Mouse (Mus musculus): ENCODE data around the gene Babam2. TPM values are rescaled to one million over a fixed set of nuclear protein-coding genes. Genes with fewer than 3 reads are reported as not detected.

The Babam2 gene
- polyA plus RNA-seq, 1 experiment from 2014 or later: 33.5 TPM

- Histone ChIP-seq H3K27ac (replicated peaks; ENCODE audit: low read depth, low read length) (no peak overlapping the region), H3K27me3 (ENCODE audit: control insufficient read depth, insufficient read depth, low read length) (no peaks in the 10 kb centered on the region), H3K4me3 (replicated peaks; ENCODE audit: low read depth, low read length) (no peak overlapping the region), H3K9ac (replicated peaks; ENCODE audit: low read length) (no peak overlapping the region), H3K36me3 (ENCODE audit: control insufficient read depth, insufficient read depth, low read length) (no peaks in the 10 kb centered on the region), H3K4me2 (ENCODE audit: low read length) (no peak overlapping the region), H3K4me1 (ENCODE audit: control insufficient read depth, insufficient read depth, low read length) (no peaks in the 10 kb centered on the region), H3K9me3 (ENCODE audit: control insufficient read depth, low read length) (no peaks in the 10 kb centered on the region)
- 85% methylated on average over 2 of the region's 2 CpGs for WGBS
- ATAC-seq (ENCODE audit: low FRiP score, low TSS enrichment): no peak
- no peak for DNase-seq
Measured at GRCm38 (mm10) chr5:31880457-31880856, 183.0 kb downstream of the Babam2 start.

- WGBS: 87% methylated on average over 3 of the region's 3 CpGs
Measured at GRCm38 (mm10) chr5:31882297-31882696, 184.8 kb downstream of the Babam2 start.

GRCm38 (mm10) chr5:31884962-31885361, 187.5 kb downstream of the Babam2 start:
- WGBS: 92% methylated on average over 4 of the region's 4 CpGs
- no peaks in the 10 kb centered on the region for H3K9me3 ChIP-seq (ENCODE audit: control insufficient read depth, low read length)
- ATAC-seq (ENCODE audit: low FRiP score, low TSS enrichment) (no peak), DNase-seq (no peak)
- no peak overlapping the region for H3K4me2 ChIP-seq (ENCODE audit: low read length)
- no peaks in the 10 kb centered on the region for H3K4me1 ChIP-seq (ENCODE audit: control insufficient read depth, insufficient read depth, low read length)
- no peaks in the 10 kb centered on the region for H3K36me3 ChIP-seq (ENCODE audit: control insufficient read depth, insufficient read depth, low read length)
- no peaks in the 10 kb centered on the region for H3K27me3 ChIP-seq (ENCODE audit: control insufficient read depth, insufficient read depth, low read length)
- no peak overlapping the region for H3K9ac ChIP-seq (replicated peaks; ENCODE audit: low read length)
- H3K27ac ChIP-seq (replicated peaks; ENCODE audit: low read depth, low read length): no peak overlapping the region
- H3K4me3 ChIP-seq (replicated peaks; ENCODE audit: low read depth, low read length): no peak overlapping the region

More at GRCm38 (mm10) chr5:31882297-31882696, 184.8 kb downstream of the Babam2 start:
- ATAC-seq (ENCODE audit: low FRiP score, low TSS enrichment) (no peak), DNase-seq (no peak)
- Histone ChIP-seq H3K9me3 (ENCODE audit: control insufficient read depth, low read length) (no peaks in the 10 kb centered on the region), H3K36me3 (ENCODE audit: control insufficient read depth, insufficient read depth, low read length) (no peaks in the 10 kb centered on the region), H3K27me3 (ENCODE audit: control insufficient read depth, insufficient read depth, low read length) (no peaks in the 10 kb centered on the region), H3K9ac (replicated peaks; ENCODE audit: low read length) (no peak overlapping the region), H3K27ac (replicated peaks; ENCODE audit: low read depth, low read length) (no peak overlapping the region), H3K4me2 (ENCODE audit: low read length) (no peak overlapping the region), H3K4me3 (replicated peaks; ENCODE audit: low read depth, low read length) (no peak overlapping the region), H3K4me1 (ENCODE audit: control insufficient read depth, insufficient read depth, low read length) (no peaks in the 10 kb centered on the region)

- DNase-seq (no peak), ATAC-seq (ENCODE audit: low FRiP score, low TSS enrichment) (no peak)
- Histone ChIP-seq H3K4me2 (ENCODE audit: low read length) (no peak overlapping the region), H3K27ac (replicated peaks; ENCODE audit: low read depth, low read length) (no peak overlapping the region), H3K4me1 (ENCODE audit: control insufficient read depth, insufficient read depth, low read length) (no peaks in the 10 kb centered on the region), H3K9me3 (ENCODE audit: control insufficient read depth, low read length) (no peaks in the 10 kb centered on the region), H3K27me3 (ENCODE audit: control insufficient read depth, insufficient read depth, low read length) (no peaks in the 10 kb centered on the region), H3K36me3 (ENCODE audit: control insufficient read depth, insufficient read depth, low read length) (no peaks in the 10 kb centered on the region), H3K9ac (replicated peaks; ENCODE audit: low read length) (no peak overlapping the region), H3K4me3 (replicated peaks; ENCODE audit: low read depth, low read length) (no peak overlapping the region)
- 88% methylated on average over 5 of the region's 5 CpGs for WGBS
Measured at GRCm38 (mm10) chr5:31887590-31887989, 190.1 kb downstream of the Babam2 start.

- Histone ChIP-seq H3K4me1 (ENCODE audit: control insufficient read depth, insufficient read depth, low read length) (no peaks in the 10 kb centered on the region), H3K27me3 (ENCODE audit: control insufficient read depth, insufficient read depth, low read length) (no peaks in the 10 kb centered on the region), H3K4me2 (ENCODE audit: low read length) (no peak overlapping the region), H3K36me3 (ENCODE audit: control insufficient read depth, insufficient read depth, low read length) (no peaks in the 10 kb centered on the region), H3K27ac (replicated peaks; ENCODE audit: low read depth, low read length) (no peak overlapping the region), H3K9ac (replicated peaks; ENCODE audit: low read length) (no peak overlapping the region), H3K9me3 (ENCODE audit: control insufficient read depth, low read length) (no peaks in the 10 kb centered on the region), H3K4me3 (replicated peaks; ENCODE audit: low read depth, low read length) (no peak overlapping the region)
- ATAC-seq (ENCODE audit: low FRiP score, low TSS enrichment) (no peak), DNase-seq (no peak)
- 83% methylated on average over 3 of the region's 3 CpGs for WGBS
Measured at GRCm38 (mm10) chr5:31888341-31888740, 190.9 kb downstream of the Babam2 start.

- DNase-seq: no peak
- H3K36me3 ChIP-seq (ENCODE audit: control insufficient read depth, insufficient read depth, low read length): no peaks in the 10 kb centered on the region
- no peak overlapping the region for H3K4me3 ChIP-seq (replicated peaks; ENCODE audit: low read depth, low read length)
- H3K4me2 ChIP-seq (ENCODE audit: low read length): no peak overlapping the region
- H3K9me3 ChIP-seq (ENCODE audit: control insufficient read depth, low read length): no peaks in the 10 kb centered on the region
- no peaks in the 10 kb centered on the region for H3K4me1 ChIP-seq (ENCODE audit: control insufficient read depth, insufficient read depth, low read length)
- H3K27me3 ChIP-seq (ENCODE audit: control insufficient read depth, insufficient read depth, low read length): no peaks in the 10 kb centered on the region
- H3K27ac ChIP-seq (replicated peaks; ENCODE audit: low read depth, low read length): no peak overlapping the region
- no peak overlapping the region for H3K9ac ChIP-seq (replicated peaks; ENCODE audit: low read length)
- no peak for ATAC-seq (ENCODE audit: low FRiP score, low TSS enrichment)
- WGBS: 91% methylated on average over 4 of the region's 4 CpGs
Measured at GRCm38 (mm10) chr5:31892631-31893030, 195.1 kb downstream of the Babam2 start.

- DNase-seq: no peak
- no peak overlapping the region for H3K27ac ChIP-seq (replicated peaks; ENCODE audit: low read depth, low read length)
- no peak overlapping the region for H3K4me2 ChIP-seq (ENCODE audit: low read length)
- whole genome bisulfite sequencing: 86% methylated on average over 3 of the region's 3 CpGs
- ATAC-seq (ENCODE audit: low FRiP score, low TSS enrichment): no peak
- no peaks in the 10 kb centered on the region for H3K9me3 ChIP-seq (ENCODE audit: control insufficient read depth, low read length)
- H3K4me1 ChIP-seq (ENCODE audit: control insufficient read depth, insufficient read depth, low read length): no peaks in the 10 kb centered on the region
- no peak overlapping the region for H3K4me3 ChIP-seq (replicated peaks; ENCODE audit: low read depth, low read length)
- H3K27me3 ChIP-seq (ENCODE audit: control insufficient read depth, insufficient read depth, low read length): no peaks in the 10 kb centered on the region
- no peak overlapping the region for H3K9ac ChIP-seq (replicated peaks; ENCODE audit: low read length)
- H3K36me3 ChIP-seq (ENCODE audit: control insufficient read depth, insufficient read depth, low read length): no peaks in the 10 kb centered on the region
Measured at GRCm38 (mm10) chr5:31899901-31900300, 202.4 kb downstream of the Babam2 start.

- Histone ChIP-seq H3K27me3 (ENCODE audit: control insufficient read depth, insufficient read depth, low read length) (no peaks in the 10 kb centered on the region), H3K27ac (replicated peaks; ENCODE audit: low read depth, low read length) (no peak overlapping the region), H3K9ac (replicated peaks; ENCODE audit: low read length) (no peak overlapping the region), H3K4me2 (ENCODE audit: low read length) (no peak overlapping the region), H3K4me1 (ENCODE audit: control insufficient read depth, insufficient read depth, low read length) (no peaks in the 10 kb centered on the region), H3K9me3 (ENCODE audit: control insufficient read depth, low read length) (no peaks in the 10 kb centered on the region), H3K4me3 (replicated peaks; ENCODE audit: low read depth, low read length) (no peak overlapping the region), H3K36me3 (ENCODE audit: control insufficient read depth, insufficient read depth, low read length) (no peaks in the 10 kb centered on the region)
- DNase-seq (no peak), ATAC-seq (ENCODE audit: low FRiP score, low TSS enrichment) (no peak)
- 93% methylated on average over 2 of the region's 2 CpGs for WGBS
Measured at GRCm38 (mm10) chr5:31902144-31902543, 204.7 kb downstream of the Babam2 start.

- H3K4me2 ChIP-seq (ENCODE audit: low read length): no peak overlapping the region
- no peak overlapping the region for H3K4me3 ChIP-seq (replicated peaks; ENCODE audit: low read depth, low read length)
- ATAC-seq (ENCODE audit: low FRiP score, low TSS enrichment) (no peak), DNase-seq (no peak)
- no peak overlapping the region for H3K27ac ChIP-seq (replicated peaks; ENCODE audit: low read depth, low read length)
- no peaks in the 10 kb centered on the region for H3K27me3 ChIP-seq (ENCODE audit: control insufficient read depth, insufficient read depth, low read length)
- 90% methylated on average over 5 of the region's 5 CpGs for WGBS
- H3K36me3 ChIP-seq (ENCODE audit: control insufficient read depth, insufficient read depth, low read length): no peaks in the 10 kb centered on the region
- H3K4me1 ChIP-seq (ENCODE audit: control insufficient read depth, insufficient read depth, low read length): no peaks in the 10 kb centered on the region
- H3K9me3 ChIP-seq (ENCODE audit: control insufficient read depth, low read length): no peaks in the 10 kb centered on the region
- no peak overlapping the region for H3K9ac ChIP-seq (replicated peaks; ENCODE audit: low read length)
Measured at GRCm38 (mm10) chr5:31902891-31903290, 205.4 kb downstream of the Babam2 start.

Data from midbrain, embryonic 14.5 days (tissue).